8 mouse cellular contexts compared by ENCODE assay signal in genomic region chr8:89045218-89045601, GRCm38 (mm10). TPM values are rescaled to one million over a fixed set of nuclear protein-coding genes. Genes with fewer than 3 reads are reported as not detected.
DNase-seq lines count a peak whose midpoint lies in the region; ATAC-seq lines count a peak whose summit lies in the region.

No protein-coding gene starts in this region.

- H3K27ac ChIP-seq in hindbrain, embryonic 12.5 days: peak overlapping the region; percentile 96
- no peak overlapping the region for H3K27ac ChIP-seq in liver, embryonic 15.5 days (replicated peaks)

- H3K4me2 ChIP-seq in hindbrain, embryonic 12.5 days (replicated peaks): peak overlapping the region; percentile 80
- peak overlapping the region; percentile 54 for H3K4me2 ChIP-seq in liver, embryonic 15.5 days

- H3K36me3 ChIP-seq in hindbrain, embryonic 12.5 days: no peaks in the 10 kb centered on the region
- no peaks in the 10 kb centered on the region for H3K36me3 ChIP-seq in liver, embryonic 15.5 days (replicated peaks)

- peak overlapping the region; percentile 90; the same call in 1 of the 2 replicates for H3K9ac ChIP-seq in hindbrain, embryonic 12.5 days
- no peak overlapping the region for H3K9ac ChIP-seq in liver, embryonic 15.5 days

- WGBS in hindbrain, embryonic 12.5 days: under 1% methylated on average over 30 of the region's 30 CpGs
- WGBS in liver, embryonic 15.5 days (ENCODE audit: insufficient replicate concordance): 4% methylated on average over 30 of the region's 30 CpGs

- peak; percentile 44 for DNase-seq in right cerebral cortex, postnatal 4 days
- DNase-seq in right cerebral cortex, adult 18-20 months: no peak
- DNase-seq in yolk sac, embryonic 10.5 days (ENCODE audit: low spot score): peak; percentile 38
- no peak for DNase-seq in adrenal gland, postnatal 25 days
- no peak for DNase-seq in cerebellum, postnatal 25 days
- DNase-seq in frontal cortex, adult 2 months (ENCODE audit: extremely low spot score in 1 of 2, low spot score in 1 of 2): no peak

- no peaks in the 10 kb centered on the region for H3K9me3 ChIP-seq in hindbrain, embryonic 12.5 days (replicated peaks)
- H3K9me3 ChIP-seq in liver, embryonic 15.5 days (replicated peaks): no peaks in the 10 kb centered on the region

- H3K4me1 ChIP-seq in hindbrain, embryonic 12.5 days: peaks cover 55% of the 10 kb centered on the region
- H3K4me1 ChIP-seq in liver, embryonic 15.5 days (replicated peaks): no peaks in the 10 kb centered on the region

- peaks cover 59% of the 10 kb centered on the region for H3K27me3 ChIP-seq in hindbrain, embryonic 12.5 days
- peaks cover 93% of the 10 kb centered on the region for H3K27me3 ChIP-seq in liver, embryonic 15.5 days

- peak overlapping the region; percentile 65 for H3K4me3 ChIP-seq in hindbrain, embryonic 12.5 days
- no peak overlapping the region for H3K4me3 ChIP-seq in liver, embryonic 15.5 days (replicated peaks)

- no peak for ATAC-seq in hindbrain, embryonic 12.5 days (ENCODE audit: low FRiP score)
- no peak for ATAC-seq in liver, embryonic 15.5 days (ENCODE audit: insufficient read depth)

RNA-seq across cellular contexts. Expression of gene Sall1, which starts 1.2 kb away (rescaled TPM):
- 13.1 and 15.6 TPM in 2 replicates for polyA plus RNA-seq in hindbrain, embryonic 12.5 days (2016; fragmentation: Nextera tagmentation; extraction: Ambion mirVana)
- 0.99 and 1.0 TPM in 2 replicates for polyA plus RNA-seq in liver, embryonic 15.5 days (2015; fragmentation: Nextera tagmentation; extraction: Ambion mirVana)
- total RNA-seq in adrenal gland, postnatal 25 days (2021): not detected in 2 replicates
- polyA plus RNA-seq in frontal cortex, adult 2 months (2012; rRNA removed): 45.9 and 49.4 TPM in 2 replicates

Comparison
In these comparisons a context has a peak if more than half of its experiments do, and no peak if none do; other contexts are left out.
1. DNase-seq: peak in right cerebral cortex, postnatal 4 days (single experiment) and yolk sac, embryonic 10.5 days (single experiment); none in right cerebral cortex, adult 18-20 months (single experiment), adrenal gland, postnatal 25 days (single experiment), cerebellum, postnatal 25 days (0 of 2) and frontal cortex, adult 2 months (0 of 2).